Mouse (Mus musculus) megakaryocyte progenitor cell, adult 5-6 weeks (primary cell): ENCODE results near the gene Serpina6. TPM values are rescaled to one million over a fixed set of nuclear protein-coding genes. Genes with fewer than 3 reads are reported as not detected.
"Not testable (repeated sequence)": the region's sequence is repeated elsewhere in the genome, so short reads cannot be mapped to it uniquely, and the experiment has no call there.

Source experiments
- ATAC-seq: replicated peaks from 2 replicates; pipeline ENCODE4 v1.8.0; 2016; ENCODE audit warnings: mild to moderate bottlenecking, moderate TSS enrichment, inconsistent platforms; ENCODE audit not compliant: poor library complexity
- total RNA-seq, 2 experiments: library from RNA; stranded (forward) in 1 of 2; stranded (reverse) in 1 of 2; fragments of 157-497, 149-512 nt in 1 of 2; fragments of 200-1000 nt in 1 of 2; gene quantifications; 2 replicates each; pipeline versions ENCODE4 v1.2.3 to v1.2.4; 2015 to 2017

The Serpina6 gene
- total RNA-seq (2015) (not detected in 2 replicates), total RNA-seq (2017) (not detected in 2 replicates)

GRCm38 (mm10) chr12:103656848-103657626 lies at the start of gene Serpina6:
TSS of gene Serpina6 (minus strand) at chr12:103657212.
- no peak for ATAC-seq

GRCm38 (mm10) chr12:103706113-103706512 lies 49.1 kb upstream of the Serpina6 start:
- no peak for ATAC-seq

GRCm38 (mm10) chr12:103705547-103705946 lies 48.5 kb upstream of the Serpina6 start:
- no peak for ATAC-seq

- no peak for ATAC-seq
Measured at GRCm38 (mm10) chr12:103700144-103700750, 43.2 kb upstream of the Serpina6 start.

- ATAC-seq = no peak
Measured at GRCm38 (mm10) chr12:103695429-103695828, 38.4 kb upstream of the Serpina6 start, which contains the start of gene Serpina1f. TSS of gene Serpina1f (minus strand) at chr12:103695529.

GRCm38 (mm10) chr12:103688221-103688814 lies 31.3 kb upstream of the Serpina6 start:
- no peak for ATAC-seq

GRCm38 (mm10) chr12:103687021-103687420 lies 30.0 kb upstream of the Serpina6 start:
- ATAC-seq = no peak

GRCm38 (mm10) chr12:103686050-103686449 lies 29.0 kb upstream of the Serpina6 start:
- no peak for ATAC-seq

GRCm38 (mm10) chr12:103685386-103685785 lies 28.4 kb upstream of the Serpina6 start:
- no peak for ATAC-seq

GRCm38 (mm10) chr12:103683775-103684174 lies 26.8 kb upstream of the Serpina6 start:
- no peak for ATAC-seq

GRCm38 (mm10) chr12:103681739-103682138 lies 24.7 kb upstream of the Serpina6 start:
- no peak for ATAC-seq

- no peak for ATAC-seq
Measured at GRCm38 (mm10) chr12:103681169-103681568, 24.2 kb upstream of the Serpina6 start.

GRCm38 (mm10) chr12:103679853-103680252 lies 22.8 kb upstream of the Serpina6 start:
- ATAC-seq = not testable (repeated sequence)

GRCm38 (mm10) chr12:103676039-103676438 lies 19.0 kb upstream of the Serpina6 start, which contains the start of gene Serpina16:
TSS of gene Serpina16 (minus strand) at chr12:103676139.
- no peak for ATAC-seq

- no peak for ATAC-seq
Measured at GRCm38 (mm10) chr12:103673179-103673578, 16.2 kb upstream of the Serpina6 start.

GRCm38 (mm10) chr12:103671483-103671882 lies 14.5 kb upstream of the Serpina6 start:
- no peak for ATAC-seq

GRCm38 (mm10) chr12:103670964-103671363 lies 14.0 kb upstream of the Serpina6 start:
- ATAC-seq = no peak

GRCm38 (mm10) chr12:103670344-103670743 lies 13.3 kb upstream of the Serpina6 start:
- no peak for ATAC-seq

GRCm38 (mm10) chr12:103665286-103665685 lies 8.3 kb upstream of the Serpina6 start:
- ATAC-seq = no peak

- ATAC-seq = not testable (repeated sequence)
Measured at GRCm38 (mm10) chr12:103662053-103662452, 5.0 kb upstream of the Serpina6 start.

- no peak for ATAC-seq
Measured at GRCm38 (mm10) chr12:103660076-103660475, 3.1 kb upstream of the Serpina6 start.

- ATAC-seq = no peak
Measured at GRCm38 (mm10) chr12:103659171-103659570, 2.2 kb upstream of the Serpina6 start.
